Mouse (Mus musculus): Measurements from ENCODE around the gene Rtl9. TPM values are rescaled to one million over a fixed set of nuclear protein-coding genes. Genes with fewer than 3 reads are reported as not detected.

Gene Rtl9
- total RNA-seq (2014; rRNA removed) (3.7 TPM in 2 replicates), polyA plus RNA-seq (2015; fragmentation: Nextera tagmentation; extraction: Ambion mirVana) (0.69 and 0.81 TPM in 2 replicates)

GRCm38 (mm10) chrX:143099044-143099754, at the start of gene Rtl9:
Gene Rtl9 (plus strand): TSS chrX:143099594.
- Histone ChIP-seq H3K27ac (no peak within 1 kb of the TSS), H3K9me3 (ENCODE audit: low read length) (no peaks in the 10 kb centered on the region), H3K4me2 (ENCODE audit: low read depth, low read length) (no peak within 1 kb of the TSS), H3K4me1 (ENCODE audit: insufficient read depth, low read length) (no peaks in the 10 kb centered on the region), H3K36me3 (ENCODE audit: insufficient read depth, low read length) (no peaks in the 10 kb centered on the region), H3K9ac (replicated peaks; ENCODE audit: low read length) (no peak within 1 kb of the TSS), H3K27me3 (ENCODE audit: insufficient read depth, low read length) (no peaks in the 10 kb centered on the region), H3K4me3 (ENCODE audit: low read length) (no peak within 1 kb of the TSS)
- WGBS, result 96% methylated on average over 1 of the region's 1 CpGs
- DNase-seq (ENCODE audit: low spot score) (peak; percentile 65), ATAC-seq (peak; percentile 55)
- TF ChIP-seq CTCF (IDR thresholded peaks at IDR 0.05; ENCODE audit: low read depth), result peak; percentile 73

GRCm38 (mm10) chrX:143051478-143051877, 47.9 kb upstream of the Rtl9 start:
- Histone ChIP-seq H3K27ac (no peak overlapping the region), H3K4me2 (ENCODE audit: low read depth, low read length) (no peak overlapping the region), H3K9me3 (ENCODE audit: low read length) (no peaks in the 10 kb centered on the region), H3K9ac (replicated peaks; ENCODE audit: low read length) (no peak overlapping the region), H3K36me3 (ENCODE audit: insufficient read depth, low read length) (no peaks in the 10 kb centered on the region), H3K27me3 (ENCODE audit: insufficient read depth, low read length) (no peaks in the 10 kb centered on the region; the same call in 1 of the 2 replicates), H3K4me1 (ENCODE audit: insufficient read depth, low read length) (no peaks in the 10 kb centered on the region), H3K4me3 (ENCODE audit: low read length) (no peak overlapping the region)
- peak; percentile 57 for TF ChIP-seq CTCF (IDR thresholded peaks at IDR 0.05; ENCODE audit: low read depth)
- no peak for ATAC-seq
- peak; percentile 36 for DNase-seq (ENCODE audit: low spot score)

- no peak overlapping the region for H3K27ac ChIP-seq
- no peaks in the 10 kb centered on the region for H3K9me3 ChIP-seq (ENCODE audit: low read length)
- no peak for DNase-seq (ENCODE audit: low spot score)
- no peaks in the 10 kb centered on the region for H3K4me1 ChIP-seq (ENCODE audit: insufficient read depth, low read length)
- H3K36me3 ChIP-seq (ENCODE audit: insufficient read depth, low read length), result no peaks in the 10 kb centered on the region
- TF ChIP-seq CTCF (IDR thresholded peaks at IDR 0.05; ENCODE audit: low read depth), result no peak
- WGBS, result 82% methylated on average over 4 of the region's 4 CpGs
- no peaks in the 10 kb centered on the region; the same call in 1 of the 2 replicates for H3K27me3 ChIP-seq (ENCODE audit: insufficient read depth, low read length)
- no peak overlapping the region for H3K4me3 ChIP-seq (ENCODE audit: low read length)
- ATAC-seq, result no peak
- H3K4me2 ChIP-seq (ENCODE audit: low read depth, low read length), result no peak overlapping the region
- no peak overlapping the region for H3K9ac ChIP-seq (replicated peaks; ENCODE audit: low read length)
Measured at GRCm38 (mm10) chrX:143051921-143052320, 47.5 kb upstream of the Rtl9 start.

- Histone ChIP-seq H3K27me3 (ENCODE audit: insufficient read depth, low read length) (no peaks in the 10 kb centered on the region), H3K9me3 (ENCODE audit: low read length) (no peaks in the 10 kb centered on the region), H3K27ac (no peak overlapping the region), H3K4me3 (ENCODE audit: low read length) (no peak overlapping the region), H3K36me3 (ENCODE audit: insufficient read depth, low read length) (no peaks in the 10 kb centered on the region), H3K4me2 (ENCODE audit: low read depth, low read length) (peak overlapping the region; percentile 40), H3K9ac (replicated peaks; ENCODE audit: low read length) (no peak overlapping the region), H3K4me1 (ENCODE audit: insufficient read depth, low read length) (no peaks in the 10 kb centered on the region)
- peak; percentile 89 for TF ChIP-seq CTCF (IDR thresholded peaks at IDR 0.05; ENCODE audit: low read depth)
- 24% methylated on average over 12 of the region's 12 CpGs for WGBS
- peak; percentile 79 for ATAC-seq
- DNase-seq (ENCODE audit: low spot score), result peak; percentile 81
Measured at GRCm38 (mm10) chrX:143058829-143059228, 40.6 kb upstream of the Rtl9 start.

GRCm38 (mm10) chrX:143062641-143063355, 36.6 kb upstream of the Rtl9 start:
- DNase-seq (ENCODE audit: low spot score), result no peak
- Histone ChIP-seq H3K4me3 (ENCODE audit: low read length) (no peak overlapping the region), H3K4me2 (ENCODE audit: low read depth, low read length) (no peak overlapping the region), H3K27me3 (ENCODE audit: insufficient read depth, low read length) (no peaks in the 10 kb centered on the region), H3K9me3 (ENCODE audit: low read length) (no peaks in the 10 kb centered on the region), H3K4me1 (ENCODE audit: insufficient read depth, low read length) (no peaks in the 10 kb centered on the region), H3K9ac (replicated peaks; ENCODE audit: low read length) (no peak overlapping the region), H3K36me3 (ENCODE audit: insufficient read depth, low read length) (no peaks in the 10 kb centered on the region), H3K27ac (no peak overlapping the region)
- no peak for TF ChIP-seq CTCF (IDR thresholded peaks at IDR 0.05; ENCODE audit: low read depth)
- no peak for ATAC-seq
- 77% methylated on average over 11 of the region's 11 CpGs for WGBS

GRCm38 (mm10) chrX:143063780-143064179, 35.6 kb upstream of the Rtl9 start:
- ATAC-seq, result no peak
- H3K27me3 ChIP-seq (ENCODE audit: insufficient read depth, low read length), result no peaks in the 10 kb centered on the region
- no peak for TF ChIP-seq CTCF (IDR thresholded peaks at IDR 0.05; ENCODE audit: low read depth)
- H3K36me3 ChIP-seq (ENCODE audit: insufficient read depth, low read length), result no peaks in the 10 kb centered on the region
- H3K4me2 ChIP-seq (ENCODE audit: low read depth, low read length), result no peak overlapping the region
- H3K9ac ChIP-seq (replicated peaks; ENCODE audit: low read length), result no peak overlapping the region
- DNase-seq (ENCODE audit: low spot score), result no peak
- H3K9me3 ChIP-seq (ENCODE audit: low read length), result no peaks in the 10 kb centered on the region
- 70% methylated on average over 7 of the region's 7 CpGs for WGBS
- H3K4me3 ChIP-seq (ENCODE audit: low read length), result no peak overlapping the region
- H3K27ac ChIP-seq, result no peak overlapping the region
- no peaks in the 10 kb centered on the region for H3K4me1 ChIP-seq (ENCODE audit: insufficient read depth, low read length)

Measured in hindbrain, postnatal 0 days (tissue).